24 mouse cellular contexts compared by ENCODE assay signal in the genomic region with DNA sequence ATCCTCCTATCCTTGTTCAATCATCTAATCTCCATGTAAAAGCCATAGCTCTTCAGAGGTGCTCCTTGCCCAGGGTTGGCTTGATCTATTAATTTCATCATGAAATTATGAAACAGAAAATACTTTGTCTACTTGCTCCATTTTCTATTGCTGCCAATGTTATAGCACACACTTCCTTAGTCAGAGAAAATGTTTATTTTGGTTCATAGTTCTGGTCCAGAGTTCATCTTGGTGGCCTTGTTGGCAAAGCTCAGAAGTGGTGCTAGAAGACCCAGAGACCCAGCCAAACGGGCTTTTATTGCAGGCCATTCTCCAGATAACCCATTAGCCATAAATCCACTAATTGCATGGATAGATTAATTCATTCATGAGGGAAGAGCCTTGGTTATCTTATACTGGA. TPM values are rescaled to one million over a fixed set of nuclear protein-coding genes. Genes with fewer than 3 reads are reported as not detected.
"Had no signal": no experiment of that assay in that cellular context is flagged by ENCODE, and none has a peak within 500 bp of the region (broad histone marks: within the 10 kb centered on the region; RNA-seq: fewer than 3 reads in every experiment).

No protein-coding gene starts in this region.

- H3K27ac ChIP-seq: liver, embryonic 12.5 days; liver, embryonic 15.5 days; lung, embryonic 15.5 days; midbrain, embryonic 10.5 days; midbrain, embryonic 13.5 days; neural tube, embryonic 13.5 days; stomach, embryonic 15.5 days had no signal

- DNase-seq: kidney, adult 18-20 months; layer of hippocampus, adult 9-11 months; lung, adult 18-20 months; lung, postnatal 10 days; lung, postnatal 36 days; retina, postnatal 1 day; right cerebral cortex, postnatal 25 days; spleen, adult 18-20 months; thymus, postnatal 25 days had no signal

- H3K9me3 ChIP-seq: liver, embryonic 12.5 days; liver, embryonic 15.5 days; lung, embryonic 15.5 days; megakaryocyte, embryonic 14.5 days; midbrain, embryonic 10.5 days; midbrain, embryonic 13.5 days; neural tube, embryonic 13.5 days; stomach, embryonic 15.5 days had no signal

- H3K4me3 ChIP-seq: liver, embryonic 12.5 days; liver, embryonic 15.5 days; lung, embryonic 15.5 days; megakaryocyte, embryonic 14.5 days; midbrain, embryonic 10.5 days; midbrain, embryonic 13.5 days; myocyte; neural tube, embryonic 13.5 days; stomach, embryonic 15.5 days had no signal

- H3K4me2 ChIP-seq: liver, embryonic 12.5 days; liver, embryonic 15.5 days; lung, embryonic 15.5 days; midbrain, embryonic 13.5 days; neural tube, embryonic 13.5 days; stomach, embryonic 15.5 days had no signal

- H3K27me3 ChIP-seq: stomach, embryonic 15.5 days had no signal

- H3K4me1 ChIP-seq: megakaryocyte, embryonic 14.5 days; neural tube, embryonic 13.5 days; stomach, embryonic 15.5 days had no signal

- H3K9ac ChIP-seq: liver, embryonic 12.5 days; liver, embryonic 15.5 days; lung, embryonic 15.5 days; midbrain, embryonic 13.5 days; neural tube, embryonic 13.5 days; stomach, embryonic 15.5 days had no signal

- H3K36me3 ChIP-seq: liver, embryonic 12.5 days; liver, embryonic 15.5 days; lung, embryonic 15.5 days; midbrain, embryonic 10.5 days; midbrain, embryonic 13.5 days; neural tube, embryonic 13.5 days; stomach, embryonic 15.5 days had no signal

- ATAC-seq: liver, embryonic 12.5 days; midbrain, embryonic 13.5 days; midbrain, embryonic 16.5 days had no signal

RNA-seq across cellular contexts. Expression of gene Slc34a2, which starts 5.8 kb away (rescaled TPM):
- total RNA-seq: layer of hippocampus, adult 18-20 months; layer of hippocampus, postnatal 25 days; left cerebral cortex, postnatal 36 days; monocyte, adult 5-6 weeks had no signal
- polyA plus RNA-seq: limb, embryonic 11.5 days; liver, embryonic 12.5 days; midbrain, embryonic 10.5 days; midbrain, embryonic 13.5 days; myocyte had no signal
